In the genomic region with DNA sequence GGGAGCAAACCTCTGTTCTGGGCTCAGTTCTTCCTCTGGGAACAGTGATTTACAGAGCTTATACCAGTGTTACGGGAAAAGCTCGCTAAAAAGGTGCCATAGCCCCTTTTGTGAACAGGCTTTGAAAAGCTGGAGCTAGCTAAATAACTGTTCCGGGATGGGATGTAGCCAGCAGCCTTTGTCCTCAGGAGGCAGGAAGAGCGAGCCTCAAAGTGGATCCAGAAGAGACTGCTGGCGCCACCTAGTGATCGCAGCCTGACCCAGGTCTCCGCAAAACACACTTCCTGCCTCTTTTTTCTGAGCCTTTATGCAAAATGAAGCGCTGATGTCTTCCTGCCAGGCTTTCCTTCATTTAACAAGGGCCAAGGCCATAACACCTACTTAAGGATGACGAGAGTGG, we compare ENCODE assay signal across 7 mouse cellular contexts. TPM values are rescaled to one million over a fixed set of nuclear protein-coding genes. Genes with fewer than 3 reads are reported as not detected.
DNase-seq lines count a peak whose midpoint lies in the region; ATAC-seq and TF ChIP-seq lines count a peak whose summit lies in the region.

No protein-coding gene starts in this region.

- intact Hi-C loops in heart, adult 2 months (cut with DNase I): loop anchor here (1.0 to 5.0 kb wide), 4 partner anchors 43 to 155 kb away; partner anchors contain the start of gene Cpsf7

- TF ChIP-seq CTCF in heart, adult 2 months (IDR thresholded peaks at IDR 0.05): peak; percentile 98

- peak; percentile 75 for TF ChIP-seq POLR2A in heart, adult 2 months (IDR thresholded peaks at IDR 0.05; ENCODE audit: insufficient read depth, low read depth, low read length)

- 1% methylated on average over 9 of the region's 9 CpGs for WGBS in embryonic facial prominence, embryonic 12.5 days
- whole genome bisulfite sequencing in heart, adult 2 months: 2% methylated on average over 9 of the region's 9 CpGs
- 2% methylated on average over 9 of the region's 9 CpGs for WGBS in limb, embryonic 13.5 days
- WGBS in midbrain, embryonic 16.5 days: 2% methylated on average over 9 of the region's 9 CpGs

- peak overlapping the region; percentile 61 for H3K9ac ChIP-seq in embryonic facial prominence, embryonic 12.5 days
- peak overlapping the region; percentile 71 for H3K9ac ChIP-seq in heart, adult 2 months (ENCODE audit: low read depth, low read length)
- peak overlapping the region; percentile 76 for H3K9ac ChIP-seq in limb, embryonic 13.5 days
- peak overlapping the region; percentile 69 for H3K9ac ChIP-seq in midbrain, embryonic 16.5 days (ENCODE audit: low read depth, low read length)

- TF ChIP-seq EP300 in heart, adult 2 months (IDR thresholded peaks at IDR 0.05; ENCODE audit: insufficient read depth, low read depth, low read length): peak; percentile 74; the same call in 1 of the 2 replicates

- H3K4me3 ChIP-seq in embryonic facial prominence, embryonic 12.5 days: peak overlapping the region; percentile 32
- peak overlapping the region; percentile 34 for H3K4me3 ChIP-seq in heart, adult 2 months
- peak overlapping the region; percentile 41 for H3K4me3 ChIP-seq in limb, embryonic 13.5 days
- peak overlapping the region; percentile 28 for H3K4me3 ChIP-seq in midbrain, embryonic 16.5 days (ENCODE audit: low read depth, low read length)

- peak overlapping the region; percentile 94 for H3K27ac ChIP-seq in embryonic facial prominence, embryonic 12.5 days
- peak overlapping the region; percentile 65 for H3K27ac ChIP-seq in heart, adult 2 months
- peak overlapping the region; percentile 92 for H3K27ac ChIP-seq in limb, embryonic 13.5 days
- H3K27ac ChIP-seq in midbrain, embryonic 16.5 days (ENCODE audit: low read length): peak overlapping the region; percentile 87

- DNase-seq in adrenal gland, postnatal 25 days: peak; percentile 88
- DNase-seq in heart, adult 2 months: peak; percentile 89
- peak; percentile 86 to 92 for DNase-seq in kidney, adult 8-10 months
- peak; percentile 85 to 93 for DNase-seq in spleen, postnatal 10 days (ENCODE audit: low spot score in 2 of 2)

- H3K36me3 ChIP-seq in embryonic facial prominence, embryonic 12.5 days: peaks cover 22% of the 10 kb centered on the region
- H3K36me3 ChIP-seq in heart, adult 2 months (ENCODE audit: control insufficient read depth, insufficient read depth, low read length): peaks cover 9% of the 10 kb centered on the region
- peaks cover 20% of the 10 kb centered on the region for H3K36me3 ChIP-seq in limb, embryonic 13.5 days
- H3K36me3 ChIP-seq in midbrain, embryonic 16.5 days (ENCODE audit: control insufficient read depth, insufficient read depth, low read length): peaks cover 3% of the 10 kb centered on the region

- H3K4me1 ChIP-seq in embryonic facial prominence, embryonic 12.5 days: peaks cover 25% of the 10 kb centered on the region
- peaks cover 7% of the 10 kb centered on the region for H3K4me1 ChIP-seq in heart, adult 2 months (ENCODE audit: control insufficient read depth, insufficient read depth, low read length)
- H3K4me1 ChIP-seq in limb, embryonic 13.5 days: peaks cover 35% of the 10 kb centered on the region
- peaks cover 27% of the 10 kb centered on the region for H3K4me1 ChIP-seq in midbrain, embryonic 16.5 days (ENCODE audit: control insufficient read depth, insufficient read depth, low read length)

- H3K4me2 ChIP-seq in embryonic facial prominence, embryonic 12.5 days (replicated peaks): peak overlapping the region; percentile 54
- H3K4me2 ChIP-seq in limb, embryonic 13.5 days (replicated peaks): peak overlapping the region; percentile 69
- H3K4me2 ChIP-seq in midbrain, embryonic 16.5 days (ENCODE audit: low read length): peak overlapping the region; percentile 57

- 0 out of 2 replicates have a peak, but pooled peaks have one; percentile 50 for ATAC-seq in embryonic facial prominence, embryonic 12.5 days (ENCODE audit: insufficient number of reproducible peaks, insufficient read depth, low FRiP score, low TSS enrichment)
- peak; percentile 63; the same call in 1 of the 2 replicates for ATAC-seq in limb, embryonic 13.5 days (ENCODE audit: low FRiP score, low read depth)
- peak; percentile 63; the same call in 1 of the 2 replicates for ATAC-seq in midbrain, embryonic 16.5 days

- no peaks in the 10 kb centered on the region for H3K9me3 ChIP-seq in embryonic facial prominence, embryonic 12.5 days
- no peaks in the 10 kb centered on the region for H3K9me3 ChIP-seq in limb, embryonic 13.5 days
- H3K9me3 ChIP-seq in midbrain, embryonic 16.5 days (replicated peaks; ENCODE audit: control insufficient read depth, low read length, poor library complexity, severe bottlenecking): no peaks in the 10 kb centered on the region

- no peaks in the 10 kb centered on the region for H3K27me3 ChIP-seq in embryonic facial prominence, embryonic 12.5 days
- H3K27me3 ChIP-seq in heart, adult 2 months (ENCODE audit: control insufficient read depth, insufficient read depth, low read length): no peaks in the 10 kb centered on the region
- no peaks in the 10 kb centered on the region for H3K27me3 ChIP-seq in limb, embryonic 13.5 days
- H3K27me3 ChIP-seq in midbrain, embryonic 16.5 days (ENCODE audit: control insufficient read depth, insufficient read depth, low read depth, low read length): no peaks in the 10 kb centered on the region

- no peaks in the 10 kb centered on the region; the same call in 1 of the 2 replicates for H3K79me2 ChIP-seq in heart, adult 2 months (replicated peaks; ENCODE audit: control insufficient read depth, insufficient read depth, low read length)

RNA-seq across cellular contexts. Expression of gene Ddb1, which starts 2.3 kb away (rescaled TPM):
- 305 and 314 TPM in 2 replicates for total RNA-seq in adrenal gland, postnatal 25 days (2021)
- 433 and 434 TPM in 2 replicates for polyA plus RNA-seq in embryonic facial prominence, embryonic 12.5 days (2016; fragmentation: Nextera tagmentation; extraction: Ambion mirVana)
- 100 to 1,000 TPM; 133 to 153 TPM for total RNA-seq in heart, adult 2 months (2021)
- 71.1 and 114 TPM in 2 replicates for polyA plus RNA-seq in heart, adult 2 months (2012; rRNA removed)
- 400 and 416 TPM in 2 replicates for polyA plus RNA-seq in limb, embryonic 13.5 days (2015; fragmentation: Nextera tagmentation; extraction: Ambion mirVana)
- polyA plus RNA-seq in midbrain, embryonic 16.5 days (2015; fragmentation: Nextera tagmentation; extraction: Ambion mirVana): 218 and 234 TPM in 2 replicates

RNA-seq across cellular contexts. Expression of gene Tkfc, which starts 2.7 kb away (rescaled TPM):
- 18.0 and 21.7 TPM in 2 replicates for total RNA-seq in adrenal gland, postnatal 25 days (2021)
- 19.3 and 19.6 TPM in 2 replicates for polyA plus RNA-seq in embryonic facial prominence, embryonic 12.5 days (2016; fragmentation: Nextera tagmentation; extraction: Ambion mirVana)
- total RNA-seq in heart, adult 2 months (2021): 1 to 10 TPM; 8.2 to 9.6 TPM
- polyA plus RNA-seq in heart, adult 2 months (2012; rRNA removed): 7.4 and 9.1 TPM in 2 replicates
- polyA plus RNA-seq in limb, embryonic 13.5 days (2015; fragmentation: Nextera tagmentation; extraction: Ambion mirVana): 15.2 and 15.7 TPM in 2 replicates
- polyA plus RNA-seq in midbrain, embryonic 16.5 days (2015; fragmentation: Nextera tagmentation; extraction: Ambion mirVana): 24.6 and 25.4 TPM in 2 replicates

RNA-seq across cellular contexts. Expression of gene Tmem138, which starts 25.6 kb away (rescaled TPM):
- 8.4 and 13.2 TPM in 2 replicates for total RNA-seq in adrenal gland, postnatal 25 days (2021)
- 38.7 and 40.3 TPM in 2 replicates for polyA plus RNA-seq in embryonic facial prominence, embryonic 12.5 days (2016; fragmentation: Nextera tagmentation; extraction: Ambion mirVana)
- total RNA-seq in heart, adult 2 months (2021): 1 to 10 TPM; 1.9 to 2.7 TPM
- polyA plus RNA-seq in heart, adult 2 months (2012; rRNA removed): 6.2 and 6.7 TPM in 2 replicates
- 39.4 and 39.7 TPM in 2 replicates for polyA plus RNA-seq in limb, embryonic 13.5 days (2015; fragmentation: Nextera tagmentation; extraction: Ambion mirVana)
- polyA plus RNA-seq in midbrain, embryonic 16.5 days (2015; fragmentation: Nextera tagmentation; extraction: Ambion mirVana): 37.8 TPM in 2 replicates

RNA-seq across cellular contexts. Expression of gene Cyb561a3, which starts 25.8 kb away (rescaled TPM):
- total RNA-seq in adrenal gland, postnatal 25 days (2021): 18.4 and 25.3 TPM in 2 replicates
- polyA plus RNA-seq in embryonic facial prominence, embryonic 12.5 days (2016; fragmentation: Nextera tagmentation; extraction: Ambion mirVana): 15.1 and 16.5 TPM in 2 replicates
- total RNA-seq in heart, adult 2 months (2021): 10 to 100 TPM; 11.3 TPM
- 24.3 and 32.2 TPM in 2 replicates for polyA plus RNA-seq in heart, adult 2 months (2012; rRNA removed)
- 15.9 and 19.3 TPM in 2 replicates for polyA plus RNA-seq in limb, embryonic 13.5 days (2015; fragmentation: Nextera tagmentation; extraction: Ambion mirVana)
- polyA plus RNA-seq in midbrain, embryonic 16.5 days (2015; fragmentation: Nextera tagmentation; extraction: Ambion mirVana): 24.5 and 26.4 TPM in 2 replicates

RNA-seq across cellular contexts. Expression of gene Vwce, which starts 31.2 kb away (rescaled TPM):
- total RNA-seq in adrenal gland, postnatal 25 days (2021): 0.43 and 1.4 TPM in 2 replicates
- polyA plus RNA-seq in embryonic facial prominence, embryonic 12.5 days (2016; fragmentation: Nextera tagmentation; extraction: Ambion mirVana): 2.1 and 2.6 TPM in 2 replicates
- not detected for total RNA-seq in heart, adult 2 months (2021)
- not detected in 2 replicates for polyA plus RNA-seq in heart, adult 2 months (2012; rRNA removed)
- 4.2 and 4.7 TPM in 2 replicates for polyA plus RNA-seq in limb, embryonic 13.5 days (2015; fragmentation: Nextera tagmentation; extraction: Ambion mirVana)
- 1.1 and 2.0 TPM in 2 replicates for polyA plus RNA-seq in midbrain, embryonic 16.5 days (2015; fragmentation: Nextera tagmentation; extraction: Ambion mirVana)

Comparison
In these comparisons a context has a peak if more than half of its experiments do, and no peak if none do; other contexts are left out.
1. Peak in every context shown above with its lines: DNase-seq, ATAC-seq, H3K4me3 ChIP-seq and H3K27ac ChIP-seq.